Mouse (Mus musculus) forebrain, embryonic 13.5 days (tissue): ENCODE data around the gene Fasn. TPM values are rescaled to one million over a fixed set of nuclear protein-coding genes. Genes with fewer than 3 reads are reported as not detected.
A peak's percentile ranks its signal among the peaks of the same experiment; 100 is the strongest.
"Not testable (repeated sequence)": the region's sequence is repeated elsewhere in the genome, so short reads cannot be mapped to it uniquely, and the experiment has no call there.

Experiments used
- ATAC-seq: fragments of 200-750 bp; cut with Nextera tagmentation; 2 replicates; pipeline ENCODE4 v1.8.0; 2017
- H3K27ac ChIP-seq: fragments of 300-500 bp; sonication (generic); 2 replicates; pipeline ENCODE4 v1.5.1; 2015; ENCODE audit warnings: inconsistent platforms, mild to moderate bottlenecking, moderate library complexity
- H3K27me3 ChIP-seq: fragments of 300-500 bp; sonication (generic); 2 replicates; pipeline ENCODE4 v1.6.1; 2015; ENCODE audit warnings: mild to moderate bottlenecking, inconsistent platforms
- H3K36me3 ChIP-seq: fragments of 300-500 bp; sonication (generic); 2 replicates; pipeline ENCODE4 v1.6.1; 2015; ENCODE audit warnings: mild to moderate bottlenecking, inconsistent platforms; ENCODE audit not compliant: poor library complexity, severe bottlenecking
- H3K4me1 ChIP-seq: fragments of 300-500 bp; sonication (generic); 2 replicates; pipeline ENCODE4 v1.6.1; 2015; ENCODE audit warnings: inconsistent platforms
- H3K4me2 ChIP-seq: fragments of 300-500 bp; sonication (generic); 2 replicates; pipeline ENCODE4 v1.6.1; 2015; ENCODE audit warnings: inconsistent platforms, mild to moderate bottlenecking, moderate library complexity
- H3K4me3 ChIP-seq: fragments of 300-500 bp; sonication (generic); 2 replicates; pipeline ENCODE4 v1.5.1; 2015; ENCODE audit warnings: mild to moderate bottlenecking, inconsistent platforms
- H3K9ac ChIP-seq: fragments of 300-500 bp; sonication (generic); 2 replicates; pipeline ENCODE4 v1.6.1; 2015; ENCODE audit warnings: mild to moderate bottlenecking, inconsistent platforms
- H3K9me3 ChIP-seq: fragments of 300-500 bp; sonication (generic); replicated peaks from 2 replicates; pipeline ENCODE4 v1.6.1; 2016; ENCODE audit warnings: inconsistent platforms
- WGBS: fragments of 180-500 bp; shearing (Covaris S2); methylation state at CpG from one replicate; pipeline ENCODE4 v1.1.7; 2015; 5-methylcytosine and 5-hydroxymethylcytosine counted together
- polyA plus RNA-seq: library from polyadenylated mRNA; unstranded; fragments of >200 nt; fragmentation: Nextera tagmentation; extraction: Ambion mirVana; gene quantifications from 2 replicates; pipeline ENCODE4 v1.2.1, GENCODE M21; 2015

Gene Fasn
- polyA plus RNA-seq, result 61.4 and 79.4 TPM in 2 replicates

DNA sequence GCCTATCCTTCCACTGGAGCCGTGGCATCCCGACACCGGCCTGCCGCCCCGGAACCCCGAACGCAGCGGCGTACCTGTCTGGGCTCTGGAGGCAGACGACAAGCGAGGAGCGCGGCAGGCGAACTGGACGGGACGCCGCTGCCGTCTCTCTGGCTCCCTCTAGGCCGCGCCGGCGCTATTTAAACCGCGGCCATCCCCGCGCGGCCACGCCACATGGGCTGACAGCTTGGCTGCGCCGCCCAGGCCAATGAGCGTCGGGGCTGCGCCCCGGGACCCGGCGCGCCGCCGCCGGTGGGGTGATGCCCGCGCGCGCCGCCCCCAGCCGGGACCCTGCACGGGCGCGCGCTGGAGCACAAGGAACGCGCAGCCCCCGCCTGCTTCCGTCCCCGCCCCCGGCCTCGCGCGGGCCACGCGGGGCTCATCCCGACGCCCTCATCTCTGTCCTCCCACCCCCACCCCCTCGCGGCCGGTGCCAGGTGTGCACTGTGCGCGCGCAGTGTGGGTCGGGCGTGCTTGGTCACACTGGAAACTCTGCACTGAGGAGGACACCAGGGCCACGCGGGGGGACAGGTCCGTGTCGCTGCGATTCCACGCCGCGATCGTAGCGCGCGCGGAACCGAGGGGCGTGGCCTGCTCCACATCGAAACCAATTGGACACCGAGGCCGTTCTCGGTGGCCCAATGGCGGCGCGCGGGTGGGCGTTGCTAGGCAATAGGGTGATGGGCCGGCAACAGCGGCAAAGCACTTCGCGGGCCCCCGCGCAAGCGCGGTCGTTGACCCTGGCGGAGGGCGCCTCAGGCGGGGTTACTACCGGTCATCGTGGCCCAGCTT lies at the start of gene Fasn:
Fasn (minus strand) TSS at position 592 of the 831 bp plus-strand sequence.
- peaks cover 44% of the 10 kb centered on the region for H3K4me1 ChIP-seq
- no peaks in the 10 kb centered on the region for H3K9me3 ChIP-seq
- ATAC-seq, result peak; percentile 91
- peak within 1 kb of the TSS; percentile 96 for H3K9ac ChIP-seq
- H3K27ac ChIP-seq, result peak within 1 kb of the TSS; percentile 99
- peaks cover 33% of the 10 kb centered on the region for H3K36me3 ChIP-seq
- H3K27me3 ChIP-seq, result no peaks in the 10 kb centered on the region
- peak within 1 kb of the TSS; percentile 94 for H3K4me2 ChIP-seq
- WGBS, result under 1% methylated on average over 100 of the region's 109 CpGs
- peak within 1 kb of the TSS; percentile 88 for H3K4me3 ChIP-seq

DNA sequence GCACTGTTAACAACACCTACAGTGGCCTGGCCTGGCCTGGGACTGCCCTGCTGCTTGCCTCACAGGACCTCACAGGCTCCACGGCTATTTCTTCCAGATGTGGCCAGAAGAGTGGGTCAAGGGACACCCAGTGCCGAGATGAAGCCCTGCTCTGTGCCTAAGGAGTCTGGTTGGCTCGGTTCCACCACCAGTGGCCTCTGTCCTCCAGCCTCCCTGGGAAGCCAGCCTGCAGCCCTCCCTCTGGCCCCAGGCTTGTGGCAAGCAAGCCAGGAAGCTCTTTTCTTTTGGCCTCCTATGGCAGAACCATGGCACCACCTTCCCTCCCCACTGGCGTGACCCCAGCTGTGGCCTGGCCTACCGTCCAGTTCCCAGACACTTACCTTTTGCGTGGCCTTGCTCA lies 48.9 kb upstream of the Fasn start:
- WGBS, result 90% methylated on average over 6 of the region's 6 CpGs
- ATAC-seq, result no peak
- H3K4me3 ChIP-seq, result no peak overlapping the region
- no peak overlapping the region for H3K9ac ChIP-seq
- no peak overlapping the region for H3K4me2 ChIP-seq
- H3K36me3 ChIP-seq, result peaks cover 12% of the 10 kb centered on the region; the same call in 1 of the 2 replicates
- H3K4me1 ChIP-seq, result no peaks in the 10 kb centered on the region
- H3K27ac ChIP-seq, result no peak overlapping the region
- no peaks in the 10 kb centered on the region for H3K27me3 ChIP-seq
- H3K9me3 ChIP-seq, result no peaks in the 10 kb centered on the region

DNA sequence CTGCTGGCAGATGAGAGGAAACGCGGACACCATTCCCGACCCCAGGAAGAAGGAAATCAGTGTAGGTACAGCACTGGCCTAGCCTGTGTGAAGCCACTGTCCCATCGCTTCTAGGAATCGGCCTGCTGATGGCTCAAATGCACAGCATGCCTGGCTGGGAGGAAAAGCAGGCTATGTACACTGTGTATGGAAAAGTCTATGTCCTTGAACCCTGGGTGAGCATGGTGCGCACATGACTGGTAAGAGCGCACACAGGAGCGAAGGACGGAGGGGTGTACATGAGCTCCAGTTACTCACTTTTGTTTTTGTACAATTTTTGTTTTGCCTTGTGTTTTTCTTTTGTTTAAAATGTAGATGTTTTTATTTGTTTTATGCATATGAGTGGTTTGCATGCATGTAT lies 47.2 kb upstream of the Fasn start:
- Histone ChIP-seq H3K27me3 (no peaks in the 10 kb centered on the region), H3K9ac (no peak overlapping the region), H3K9me3 (no peaks in the 10 kb centered on the region), H3K27ac (no peak overlapping the region), H3K4me2 (no peak overlapping the region), H3K36me3 (peaks cover 6% of the 10 kb centered on the region; the same call in 1 of the 2 replicates), H3K4me3 (no peak overlapping the region), H3K4me1 (no peaks in the 10 kb centered on the region)
- ATAC-seq, result no peak
- WGBS, result 93% methylated on average over 9 of the region's 9 CpGs

DNA sequence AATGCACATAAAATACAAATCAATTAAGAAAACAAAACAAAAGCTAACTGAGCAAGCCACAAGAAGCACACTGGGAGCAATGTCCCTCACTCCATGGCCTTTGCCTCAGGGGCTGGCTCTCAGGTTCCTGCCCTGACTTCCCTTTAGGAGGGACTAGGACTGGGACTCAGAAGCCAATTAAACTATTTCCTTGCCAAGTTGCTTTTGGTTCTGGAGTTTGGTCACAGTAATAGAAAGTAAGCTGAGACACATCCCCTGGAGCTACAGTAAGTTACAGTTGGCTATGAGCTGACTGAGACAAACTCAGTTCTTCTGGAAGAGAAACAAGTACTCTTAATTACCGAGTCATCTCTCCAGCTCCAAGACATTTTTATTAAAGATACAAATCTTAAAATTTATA lies 41.5 kb upstream of the Fasn start:
- Histone ChIP-seq H3K36me3 (peaks cover 23% of the 10 kb centered on the region; the same call in 1 of the 2 replicates), H3K4me1 (no peaks in the 10 kb centered on the region), H3K4me3 (no peak overlapping the region), H3K27ac (no peak overlapping the region), H3K4me2 (no peak overlapping the region), H3K27me3 (no peaks in the 10 kb centered on the region), H3K9ac (no peak overlapping the region), H3K9me3 (no peaks in the 10 kb centered on the region)
- 94% methylated on average over 1 of the region's 1 CpGs for WGBS
- ATAC-seq, result no peak

DNA sequence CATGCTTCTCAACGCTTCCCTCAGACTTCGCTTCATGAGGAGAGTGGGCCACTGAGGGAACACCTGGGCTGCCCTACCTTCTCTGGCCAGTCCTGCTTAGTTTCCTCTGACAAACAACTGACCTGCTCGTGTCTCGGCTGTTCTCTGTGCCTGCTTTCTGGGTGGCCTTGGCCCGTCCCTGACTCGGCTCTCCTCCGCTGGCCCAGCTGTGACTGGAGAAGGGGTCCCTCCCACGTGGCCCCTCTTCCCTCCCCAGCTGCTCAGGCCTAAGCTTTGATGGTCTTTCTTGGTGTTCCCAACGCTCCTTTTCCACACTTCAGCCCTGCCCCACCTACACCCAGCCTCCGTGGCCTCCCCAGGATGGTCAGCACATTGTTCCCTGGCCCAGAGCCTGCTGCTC lies 38.5 kb upstream of the Fasn start:
- H3K4me3 ChIP-seq, result no peak overlapping the region
- peaks cover 50% of the 10 kb centered on the region for H3K36me3 ChIP-seq
- no peak overlapping the region for H3K27ac ChIP-seq
- no peaks in the 10 kb centered on the region for H3K4me1 ChIP-seq
- no peak overlapping the region for H3K9ac ChIP-seq
- WGBS, result 74% methylated on average over 10 of the region's 10 CpGs
- ATAC-seq, result no peak
- H3K9me3 ChIP-seq, result no peaks in the 10 kb centered on the region
- H3K4me2 ChIP-seq, result no peak overlapping the region
- H3K27me3 ChIP-seq, result no peaks in the 10 kb centered on the region

DNA sequence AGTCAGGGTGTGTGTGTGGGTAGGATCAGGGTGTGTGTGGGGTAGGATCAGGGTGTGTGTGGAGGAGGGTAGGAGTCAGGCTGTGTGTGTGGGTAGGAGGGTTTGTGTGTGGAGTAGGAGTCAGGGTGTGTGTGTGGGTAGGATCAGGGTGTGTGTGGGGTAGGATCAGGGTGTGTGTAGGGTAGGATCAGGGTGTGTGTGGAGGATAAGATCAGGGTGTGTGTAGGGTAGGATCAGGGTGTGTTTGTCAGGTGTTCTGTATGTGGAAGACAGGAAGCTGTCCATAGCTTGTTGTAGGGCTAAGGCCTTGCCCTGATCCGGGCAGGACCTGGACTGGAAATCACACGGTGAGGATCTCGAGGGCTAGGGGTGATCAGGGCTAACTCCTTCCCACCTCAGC lies 31.6 kb upstream of the Fasn start:
- ATAC-seq, H3K4me1 ChIP-seq, H3K9me3 ChIP-seq, H3K27ac ChIP-seq, H3K27me3 ChIP-seq, H3K4me2 ChIP-seq, H3K4me3 ChIP-seq, H3K9ac ChIP-seq: not testable (repeated sequence)
- peaks cover 52% of the 10 kb centered on the region for H3K36me3 ChIP-seq
- WGBS, result 100% methylated on average over 3 of the region's 3 CpGs

DNA sequence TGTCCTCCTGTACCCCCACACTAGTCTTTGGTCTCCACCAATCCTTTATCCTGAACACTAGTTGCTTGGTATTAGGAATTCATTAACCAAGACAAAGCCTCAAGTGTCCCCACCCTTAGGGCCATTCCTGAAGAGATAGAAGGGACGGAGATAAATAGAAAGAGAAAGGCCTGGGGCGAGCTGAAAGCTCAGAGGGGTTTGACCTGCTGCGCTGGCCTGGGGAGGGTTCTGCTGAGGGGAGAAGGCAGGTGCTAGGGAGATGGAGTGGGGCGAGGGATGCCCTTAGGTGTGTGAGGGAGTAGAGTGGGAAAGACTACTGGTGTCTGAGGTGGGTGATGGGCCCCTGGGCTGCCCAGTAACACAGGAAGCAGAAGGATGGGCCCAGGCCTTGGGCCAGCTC lies 29.4 kb upstream of the Fasn start:
- 74% methylated on average over 4 of the region's 4 CpGs for WGBS
- ATAC-seq, result no peak

DNA sequence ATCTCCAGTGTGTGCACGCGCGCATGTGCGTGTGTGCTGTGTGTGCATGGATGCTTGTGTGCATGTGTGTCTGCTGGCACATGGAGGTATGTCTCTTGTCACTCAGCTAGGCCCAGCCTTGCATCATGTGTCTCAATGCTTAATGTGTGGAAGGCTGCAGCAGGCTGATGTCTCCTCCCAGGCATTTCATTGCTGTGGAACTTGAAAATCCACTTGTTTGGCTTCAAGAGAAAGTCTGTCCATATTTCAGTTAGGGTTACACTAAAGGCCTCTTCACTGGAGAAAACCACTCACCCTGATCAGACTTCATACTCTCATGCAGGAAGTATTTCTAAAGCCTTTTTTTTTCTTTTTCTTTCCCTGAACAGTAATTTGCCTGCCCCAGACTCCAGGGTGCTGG lies 28.8 kb upstream of the Fasn start:
- Histone ChIP-seq H3K27me3 (no peaks in the 10 kb centered on the region), H3K36me3 (peaks cover 30% of the 10 kb centered on the region), H3K4me3 (no peak overlapping the region), H3K9me3 (no peaks in the 10 kb centered on the region), H3K4me1 (no peaks in the 10 kb centered on the region), H3K4me2 (no peak overlapping the region), H3K9ac (no peak overlapping the region), H3K27ac (no peak overlapping the region)
- no peak for ATAC-seq
- WGBS, result 98% methylated on average over 4 of the region's 4 CpGs

More for the DNA sequence above, 29.4 kb upstream of the Fasn start:
- H3K4me1 ChIP-seq, result no peaks in the 10 kb centered on the region
- H3K27me3 ChIP-seq, result no peaks in the 10 kb centered on the region
- no peak overlapping the region for H3K9ac ChIP-seq
- no peak overlapping the region for H3K4me3 ChIP-seq
- no peaks in the 10 kb centered on the region for H3K9me3 ChIP-seq
- H3K36me3 ChIP-seq, result peaks cover 36% of the 10 kb centered on the region
- H3K4me2 ChIP-seq, result no peak overlapping the region
- no peak overlapping the region for H3K27ac ChIP-seq

DNA sequence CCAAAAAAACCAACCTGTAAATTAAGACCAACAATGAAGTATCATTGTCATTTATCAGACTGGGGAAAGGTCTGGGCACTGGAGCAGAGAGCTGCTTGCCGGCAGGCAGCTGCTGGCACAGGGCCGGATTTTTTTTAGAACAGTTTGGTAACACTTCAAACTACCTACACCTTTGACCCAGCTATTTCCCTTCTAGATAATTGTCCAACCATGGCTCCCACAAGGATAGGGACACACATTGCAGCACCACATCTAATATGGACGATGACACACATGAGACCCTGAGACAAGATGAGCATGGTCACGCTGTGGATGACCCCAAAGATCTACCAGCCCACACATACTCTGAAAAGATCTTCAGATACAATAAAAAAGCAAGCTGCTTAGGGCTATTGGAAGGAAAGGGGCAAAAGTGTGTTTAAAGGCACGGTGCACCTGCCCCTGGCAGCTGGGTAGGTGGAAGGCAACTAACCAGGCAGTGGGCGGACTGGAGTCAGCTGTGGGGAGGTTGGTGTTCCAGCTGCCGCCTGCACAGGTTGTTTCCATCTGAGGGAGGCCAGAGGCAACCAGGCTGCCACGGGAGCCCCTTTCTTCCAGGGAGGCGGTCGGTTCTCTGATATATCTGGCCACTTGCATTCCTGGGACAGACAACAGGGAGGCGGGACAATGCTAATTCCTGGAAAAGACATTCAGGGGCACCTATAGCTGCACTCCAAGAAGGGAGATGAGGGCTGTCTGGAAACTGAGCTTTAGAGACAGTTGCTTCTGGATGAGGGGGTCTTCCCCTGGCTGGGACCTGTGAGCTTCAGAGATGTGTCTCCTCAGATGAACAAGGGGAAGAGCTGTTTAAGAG lies 28.0 kb upstream of the Fasn start:
- no peak overlapping the region for H3K4me3 ChIP-seq
- H3K4me1 ChIP-seq, result no peaks in the 10 kb centered on the region
- no peak overlapping the region for H3K27ac ChIP-seq
- no peak for ATAC-seq
- no peaks in the 10 kb centered on the region for H3K9me3 ChIP-seq
- no peaks in the 10 kb centered on the region for H3K27me3 ChIP-seq
- H3K9ac ChIP-seq, result no peak overlapping the region
- 72% methylated on average over 11 of the region's 11 CpGs for WGBS
- no peak overlapping the region for H3K4me2 ChIP-seq
- peaks cover 22% of the 10 kb centered on the region for H3K36me3 ChIP-seq

DNA sequence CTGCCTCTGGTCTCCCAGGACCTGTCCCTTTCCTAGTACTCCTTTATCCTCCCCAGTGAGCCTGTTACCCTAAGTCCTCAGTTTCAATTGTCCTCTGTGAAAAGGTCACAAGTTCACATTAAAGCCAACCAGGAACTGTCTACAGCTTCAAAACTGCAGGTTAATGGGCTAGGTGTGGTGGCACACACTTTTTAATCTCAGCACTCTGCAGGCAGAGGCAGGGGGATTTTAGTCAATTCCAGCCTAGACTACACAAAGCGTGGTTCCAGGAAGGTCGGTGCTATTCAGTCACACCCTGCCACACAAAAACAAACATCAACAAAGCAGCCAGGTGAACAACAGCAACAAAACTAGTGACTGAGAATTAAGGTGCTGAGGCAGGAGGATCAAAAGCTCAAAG lies 27.2 kb upstream of the Fasn start:
- WGBS, result 88% methylated on average over 2 of the region's 2 CpGs
- ATAC-seq, result no peak
- no peak overlapping the region for H3K9ac ChIP-seq

DNA sequence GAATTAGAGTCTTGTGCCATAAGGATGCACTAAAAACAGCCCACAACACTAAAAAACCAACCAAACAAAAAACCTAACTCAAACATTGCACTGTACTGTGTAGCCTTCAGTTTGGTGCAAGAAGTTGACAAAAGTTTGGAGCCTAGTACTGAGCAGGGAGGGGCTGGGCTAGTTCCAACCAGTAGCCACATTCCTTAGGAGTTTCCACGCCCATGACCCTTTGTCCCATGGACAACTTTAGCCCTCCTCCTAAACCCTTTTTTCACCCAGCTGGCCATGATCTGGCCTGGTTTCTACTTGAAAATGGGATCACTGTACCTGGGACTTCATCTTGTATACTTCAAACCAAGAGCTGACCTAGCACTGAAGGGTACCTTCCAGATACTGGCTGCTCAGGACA lies 26.8 kb upstream of the Fasn start:
- no peaks in the 10 kb centered on the region for H3K27me3 ChIP-seq

More for the DNA sequence above, 27.2 kb upstream of the Fasn start:
- Histone ChIP-seq H3K4me3 (no peak overlapping the region), H3K36me3 (peaks cover 18% of the 10 kb centered on the region), H3K4me2 (no peak overlapping the region), H3K27me3 (no peaks in the 10 kb centered on the region), H3K4me1 (no peaks in the 10 kb centered on the region), H3K9me3 (no peaks in the 10 kb centered on the region), H3K27ac (no peak overlapping the region)

DNA sequence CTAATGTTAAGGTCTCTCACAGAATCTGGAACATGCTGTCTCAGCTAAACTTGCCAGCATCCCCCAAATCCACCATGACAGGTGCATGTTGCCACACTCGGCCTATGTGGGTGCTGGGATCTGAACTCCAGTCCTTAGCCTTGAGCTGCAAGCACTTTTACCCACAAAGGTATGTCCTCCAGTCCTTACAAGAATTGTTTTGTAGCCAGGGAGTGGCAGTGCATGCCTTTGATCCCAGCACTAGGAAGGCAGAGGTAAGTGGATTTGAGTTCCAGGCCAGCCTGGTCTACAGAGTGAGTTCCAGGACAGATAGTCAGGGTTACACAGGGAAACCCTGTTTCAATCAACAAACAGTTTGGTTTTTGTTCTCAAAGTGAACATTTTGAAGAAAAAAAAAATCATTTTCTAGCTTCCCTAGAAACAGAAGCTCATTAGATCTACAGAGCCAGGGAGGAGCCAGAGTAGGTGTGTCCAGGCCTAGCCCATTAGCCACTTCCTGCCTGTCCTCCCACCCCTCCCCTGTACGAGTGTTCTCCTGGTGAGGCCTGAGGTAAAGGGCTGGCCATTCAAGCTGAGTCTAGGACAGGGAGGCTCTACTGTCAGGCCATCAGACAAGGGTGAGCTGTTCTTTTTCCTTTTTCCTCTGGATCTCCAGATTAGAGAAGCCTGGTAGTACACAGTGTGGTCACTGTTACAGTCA lies 26.1 kb upstream of the Fasn start:
- H3K27ac ChIP-seq, result no peak overlapping the region
- no peak overlapping the region for H3K9ac ChIP-seq
- WGBS, result 58% methylated on average over 2 of the region's 2 CpGs
- peaks cover 14% of the 10 kb centered on the region for H3K36me3 ChIP-seq
- H3K4me2 ChIP-seq, result no peak overlapping the region
- H3K9me3 ChIP-seq, result no peaks in the 10 kb centered on the region
- no peaks in the 10 kb centered on the region for H3K27me3 ChIP-seq
- H3K4me3 ChIP-seq, result no peak overlapping the region
- H3K4me1 ChIP-seq, result no peaks in the 10 kb centered on the region
- ATAC-seq, result no peak

More for the DNA sequence above, 26.8 kb upstream of the Fasn start:
- no peak overlapping the region for H3K4me2 ChIP-seq
- no peak for ATAC-seq
- no peaks in the 10 kb centered on the region for H3K4me1 ChIP-seq
- no peak overlapping the region for H3K9ac ChIP-seq
- WGBS, result 84% methylated on average over 1 of the region's 1 CpGs
- peaks cover 17% of the 10 kb centered on the region for H3K36me3 ChIP-seq
- no peak overlapping the region for H3K4me3 ChIP-seq
- H3K27ac ChIP-seq, result no peak overlapping the region
- H3K9me3 ChIP-seq, result no peaks in the 10 kb centered on the region
